Mouse (Mus musculus) neural tube, embryonic 13.5 days (tissue): ENCODE measurements around the gene Dram1. TPM values are rescaled to one million over a fixed set of nuclear protein-coding genes. Genes with fewer than 3 reads are reported as not detected.
"Not testable (repeated sequence)": the region's sequence is repeated elsewhere in the genome, so short reads cannot be mapped to it uniquely, and the experiment has no call there.

Experiments used
- ATAC-seq: fragments of 200-750 bp; cut with Nextera tagmentation; 2 replicates; pipeline ENCODE4 v1.8.0; 2017; ENCODE audit warnings: low read depth, mild to moderate bottlenecking, moderate TSS enrichment, moderate library complexity
- H3K27ac ChIP-seq: fragments of 300-500 bp; sonication (generic); replicated peaks from 2 replicates; pipeline ENCODE4 v1.5.1; 2015; ENCODE audit warnings: moderate library complexity, mild to moderate bottlenecking, inconsistent platforms
- H3K27me3 ChIP-seq: fragments of 300-500 bp; sonication (generic); 2 replicates; pipeline ENCODE4 v1.6.1; 2015; ENCODE audit warnings: mild to moderate bottlenecking, inconsistent platforms
- H3K36me3 ChIP-seq: fragments of 300-500 bp; sonication (generic); 2 replicates; pipeline ENCODE4 v1.6.1; 2015; ENCODE audit warnings: mild to moderate bottlenecking, inconsistent platforms
- H3K4me1 ChIP-seq: fragments of 300-500 bp; sonication (generic); replicated peaks from 2 replicates; pipeline ENCODE4 v1.6.1; 2015; ENCODE audit warnings: inconsistent platforms
- H3K4me2 ChIP-seq: fragments of 300-500 bp; sonication (generic); 2 replicates; pipeline ENCODE4 v1.6.1; 2015; ENCODE audit warnings: inconsistent platforms, mild to moderate bottlenecking, moderate library complexity
- H3K4me3 ChIP-seq: fragments of 300-500 bp; sonication (generic); 2 replicates; pipeline ENCODE4 v1.5.1; 2015; ENCODE audit warnings: mild to moderate bottlenecking, inconsistent platforms
- H3K9ac ChIP-seq: fragments of 300-500 bp; sonication (generic); 2 replicates; pipeline ENCODE4 v1.6.1; 2015; ENCODE audit warnings: moderate library complexity, mild to moderate bottlenecking, inconsistent platforms
- H3K9me3 ChIP-seq: fragments of 300-500 bp; sonication (generic); 2 replicates; pipeline ENCODE4 v1.6.1; 2016; ENCODE audit warnings: inconsistent platforms
- WGBS: fragments of 180-500 bp; shearing (Covaris S2); methylation state at CpG from one replicate; pipeline ENCODE4 v1.1.7; 2015; 5-methylcytosine and 5-hydroxymethylcytosine counted together
- polyA plus RNA-seq: library from polyadenylated mRNA; unstranded; fragments of >200 nt; fragmentation: Nextera tagmentation; extraction: Ambion mirVana; gene quantifications from 2 replicates; pipeline ENCODE4 v1.2.1, GENCODE M21; 2015

Dram1 gene
- polyA plus RNA-seq, 1 experiment from 2014 or later, result 0.45 TPM

DNA sequence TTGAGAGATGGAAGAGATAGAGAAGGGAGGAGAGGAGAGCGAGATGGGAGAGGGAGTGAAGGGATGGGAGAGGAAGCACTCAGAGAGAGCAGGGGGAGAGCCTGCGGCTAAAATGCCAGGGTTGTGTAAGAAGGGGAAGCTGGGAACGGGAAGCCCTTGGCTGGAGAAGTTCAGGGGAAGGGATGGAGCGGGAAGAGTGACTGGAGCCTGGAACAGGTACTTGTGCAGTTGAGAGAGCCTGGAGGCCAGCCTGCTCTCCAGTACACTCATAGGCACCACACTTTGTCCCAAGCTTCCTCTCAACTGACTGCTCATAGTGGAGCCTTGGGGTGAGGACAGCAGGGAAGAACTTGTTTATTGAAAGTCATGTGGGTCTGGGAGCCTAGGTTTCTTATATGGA is 4.6 kb upstream of the Dram1 start:
- no peak overlapping the region for H3K4me3 ChIP-seq
- WGBS, result 78% methylated on average over 4 of the region's 4 CpGs
- ATAC-seq, result no peak

DNA sequence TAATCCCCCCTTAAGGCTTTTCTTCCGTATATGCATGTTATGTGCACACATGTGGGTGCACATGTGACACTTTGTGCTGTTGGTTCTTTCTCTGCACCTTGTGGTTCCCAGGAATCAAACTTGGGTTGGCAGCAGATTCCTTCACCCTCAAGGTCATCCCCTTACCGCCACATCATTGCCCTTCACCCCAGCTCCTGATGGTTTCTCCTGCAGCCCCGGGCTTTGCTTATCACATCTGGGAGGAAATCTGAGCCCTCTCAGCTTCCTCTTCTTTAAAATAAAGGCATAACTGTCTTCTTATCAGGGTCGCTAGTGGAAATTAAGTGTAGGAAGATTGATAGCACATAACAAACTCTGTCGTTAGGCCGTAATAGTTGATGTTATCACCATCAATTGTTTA is 3.1 kb upstream of the Dram1 start:
- Histone ChIP-seq H3K27ac (no peak overlapping the region), H3K27me3 (no peaks in the 10 kb centered on the region), H3K9me3 (no peaks in the 10 kb centered on the region), H3K4me2 (no peak overlapping the region), H3K4me1 (peaks cover 26% of the 10 kb centered on the region), H3K4me3 (no peak overlapping the region), H3K36me3 (no peaks in the 10 kb centered on the region), H3K9ac (no peak overlapping the region)
- 79% methylated on average over 6 of the region's 6 CpGs for WGBS
- ATAC-seq, result no peak

More for the DNA sequence above, 4.6 kb upstream of the Dram1 start:
- H3K27ac ChIP-seq, result no peak overlapping the region
- no peaks in the 10 kb centered on the region for H3K36me3 ChIP-seq
- H3K9ac ChIP-seq, result no peak overlapping the region
- H3K4me1 ChIP-seq, result peaks cover 26% of the 10 kb centered on the region
- no peaks in the 10 kb centered on the region for H3K9me3 ChIP-seq
- H3K4me2 ChIP-seq, result no peak overlapping the region
- no peaks in the 10 kb centered on the region for H3K27me3 ChIP-seq

DNA sequence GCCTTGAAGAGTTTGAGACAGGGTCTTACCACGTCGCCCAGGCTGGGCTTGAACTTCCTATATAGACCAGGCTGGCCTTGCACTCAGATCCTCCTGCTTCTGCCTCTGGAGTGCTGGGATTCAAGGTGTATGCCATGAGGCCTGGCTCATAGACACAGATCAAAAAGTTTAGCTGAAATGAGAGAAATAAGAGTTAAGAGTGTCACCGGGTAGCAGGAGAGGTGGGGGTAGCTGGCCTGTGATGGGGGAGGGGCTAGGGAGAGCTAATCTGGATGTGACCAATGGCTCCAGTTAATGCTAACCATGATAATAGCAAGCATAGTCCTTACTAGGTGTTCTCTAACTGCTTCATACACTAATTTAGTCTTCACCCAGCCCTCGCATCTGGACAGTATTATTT is 2.4 kb upstream of the Dram1 start:
- peak overlapping the region; percentile 83; the same call in 1 of the 2 replicates for H3K4me2 ChIP-seq
- H3K36me3 ChIP-seq, result no peaks in the 10 kb centered on the region
- ATAC-seq, result no peak
- H3K4me3 ChIP-seq, result no peak overlapping the region
- peaks cover 26% of the 10 kb centered on the region for H3K4me1 ChIP-seq
- no peaks in the 10 kb centered on the region for H3K9me3 ChIP-seq
- 74% methylated on average over 4 of the region's 4 CpGs for WGBS
- no peaks in the 10 kb centered on the region for H3K27me3 ChIP-seq
- no peak overlapping the region for H3K9ac ChIP-seq
- H3K27ac ChIP-seq, result no peak overlapping the region

GRCm38 (mm10) chr10:88380430-88381060 is 1.7 kb upstream of the Dram1 start:
- no peaks in the 10 kb centered on the region for H3K9me3 ChIP-seq
- peak overlapping the region; percentile 87 for H3K9ac ChIP-seq
- ATAC-seq, result no peak
- peaks cover 26% of the 10 kb centered on the region for H3K4me1 ChIP-seq
- no peaks in the 10 kb centered on the region for H3K36me3 ChIP-seq
- 54% methylated on average over 14 of the region's 14 CpGs for WGBS
- 0 out of 2 replicates have a peak overlapping the region, but pooled peaks have one; percentile 82 for H3K27ac ChIP-seq
- peak overlapping the region; percentile 81 for H3K4me3 ChIP-seq
- H3K4me2 ChIP-seq, result peak overlapping the region; percentile 83
- no peaks in the 10 kb centered on the region for H3K27me3 ChIP-seq

DNA sequence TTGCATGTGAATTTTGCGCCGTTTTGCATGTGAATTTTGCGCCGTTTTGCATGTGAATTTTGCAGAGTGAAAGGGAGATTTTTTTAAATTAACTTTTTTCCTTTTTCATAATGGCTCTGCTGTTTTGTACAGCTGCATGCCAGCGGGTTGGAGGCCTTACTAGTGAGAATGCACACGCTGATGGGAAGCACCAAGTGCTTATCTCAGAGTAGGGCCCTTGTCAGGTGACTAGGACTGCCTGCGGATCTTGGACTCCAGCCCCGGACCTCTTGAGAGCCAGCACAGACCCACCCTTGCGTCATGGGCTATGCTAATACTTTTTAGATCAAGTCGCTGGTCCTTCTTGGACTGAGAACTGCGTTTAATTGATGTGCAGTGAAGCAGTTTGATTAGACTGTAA is 1.1 kb upstream of the Dram1 start:
- H3K27ac ChIP-seq, result peak overlapping the region; percentile 82; the same call in 1 of the 2 replicates
- 2% methylated on average over 11 of the region's 11 CpGs for WGBS

GRCm38 (mm10) chr10:88377666-88378065 is 1.2 kb downstream of the Dram1 start:
- H3K27me3 ChIP-seq, result no peaks in the 10 kb centered on the region
- no peak overlapping the region for H3K4me3 ChIP-seq
- WGBS, result 82% methylated on average over 4 of the region's 4 CpGs
- H3K27ac ChIP-seq, result no peak overlapping the region
- no peaks in the 10 kb centered on the region for H3K36me3 ChIP-seq
- no peak for ATAC-seq
- no peak overlapping the region for H3K9ac ChIP-seq
- peaks cover 26% of the 10 kb centered on the region for H3K4me1 ChIP-seq
- H3K9me3 ChIP-seq, result no peaks in the 10 kb centered on the region
- no peak overlapping the region for H3K4me2 ChIP-seq

More for the DNA sequence above, 1.1 kb upstream of the Dram1 start:
- H3K9me3 ChIP-seq, result no peaks in the 10 kb centered on the region
- H3K9ac ChIP-seq, result peak overlapping the region; percentile 87
- ATAC-seq, result 0 out of 2 replicates have a peak, but pooled peaks have one; percentile 34
- no peaks in the 10 kb centered on the region for H3K36me3 ChIP-seq
- peaks cover 26% of the 10 kb centered on the region for H3K4me1 ChIP-seq
- no peaks in the 10 kb centered on the region for H3K27me3 ChIP-seq
- H3K4me3 ChIP-seq, result peak overlapping the region; percentile 81
- peak overlapping the region; percentile 83 for H3K4me2 ChIP-seq

DNA sequence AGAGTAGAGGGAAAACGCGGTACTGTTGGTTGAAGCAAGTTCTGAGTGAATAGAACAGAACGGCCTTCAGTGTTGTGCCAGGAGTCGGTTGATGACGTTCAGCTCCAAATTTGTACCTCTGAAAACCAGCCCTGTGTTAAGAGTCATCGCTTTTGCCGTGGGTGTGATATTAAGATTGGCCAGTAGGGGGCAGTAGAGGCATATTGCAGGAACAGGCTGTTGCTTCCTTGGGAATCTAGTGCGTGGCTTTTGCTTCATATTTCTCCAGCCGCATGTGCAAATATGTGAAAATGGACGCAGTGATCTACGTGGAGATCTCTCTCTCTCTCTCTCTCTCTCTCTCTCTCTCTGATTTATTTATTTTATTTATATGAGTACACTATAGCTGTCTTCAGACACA is 2.1 kb downstream of the Dram1 start:
- Histone ChIP-seq H3K9me3 (no peaks in the 10 kb centered on the region), H3K27ac (no peak overlapping the region), H3K4me1 (peaks cover 26% of the 10 kb centered on the region), H3K4me2 (peak overlapping the region; percentile 16; the same call in 1 of the 2 replicates), H3K9ac (no peak overlapping the region), H3K4me3 (no peak overlapping the region), H3K36me3 (no peaks in the 10 kb centered on the region), H3K27me3 (no peaks in the 10 kb centered on the region)
- ATAC-seq, result no peak
- WGBS, result 5% methylated on average over 11 of the region's 11 CpGs

DNA sequence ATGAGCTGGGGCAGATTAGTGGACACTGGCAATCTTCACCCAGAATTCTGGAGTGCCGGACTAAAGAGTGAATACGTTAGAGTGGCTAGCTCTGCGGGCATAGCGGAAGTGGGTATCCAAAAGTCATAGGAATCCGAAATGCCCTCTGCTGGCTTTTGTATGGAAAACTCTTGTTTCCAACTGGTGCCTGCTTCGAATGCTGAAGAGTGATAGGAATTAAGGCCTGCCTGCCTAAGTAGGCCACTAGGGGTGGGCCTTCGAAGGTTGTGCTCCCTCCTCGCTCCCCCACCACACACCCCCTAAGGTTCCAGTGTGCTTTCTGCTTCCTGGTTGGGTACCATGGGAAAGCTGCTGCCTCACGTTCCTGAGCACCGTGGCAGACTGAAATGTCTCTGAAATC is 3.9 kb downstream of the Dram1 start:
- Histone ChIP-seq H3K4me3 (no peak overlapping the region), H3K9me3 (no peaks in the 10 kb centered on the region), H3K4me1 (peaks cover 8% of the 10 kb centered on the region)

GRCm38 (mm10) chr10:88372945-88373344 is 5.9 kb downstream of the Dram1 start:
- H3K27me3 ChIP-seq, H3K36me3 ChIP-seq, H3K4me2 ChIP-seq, H3K9me3 ChIP-seq, H3K4me3 ChIP-seq, H3K4me1 ChIP-seq, ATAC-seq, H3K9ac ChIP-seq, H3K27ac ChIP-seq: not testable (repeated sequence)
- WGBS, result 91% methylated on average over 2 of the region's 2 CpGs

More for the DNA sequence above, 3.9 kb downstream of the Dram1 start:
- WGBS, result 33% methylated on average over 10 of the region's 10 CpGs
- Histone ChIP-seq H3K27ac (no peak overlapping the region), H3K9ac (no peak overlapping the region), H3K36me3 (no peaks in the 10 kb centered on the region), H3K27me3 (no peaks in the 10 kb centered on the region), H3K4me2 (no peak overlapping the region)
- ATAC-seq, result no peak

GRCm38 (mm10) chr10:88372436-88372835 is 6.4 kb downstream of the Dram1 start:
- Histone ChIP-seq H3K4me1 (no peaks in the 10 kb centered on the region), H3K4me3 (no peak overlapping the region), H3K4me2 (no peak overlapping the region), H3K27ac (no peak overlapping the region), H3K27me3 (no peaks in the 10 kb centered on the region), H3K9ac (no peak overlapping the region), H3K36me3 (no peaks in the 10 kb centered on the region), H3K9me3 (no peaks in the 10 kb centered on the region)
- 97% methylated on average over 4 of the region's 4 CpGs for WGBS
- no peak for ATAC-seq

- Histone ChIP-seq H3K4me3 (no peak overlapping the region), H3K4me1 (no peaks in the 10 kb centered on the region), H3K9me3 (no peaks in the 10 kb centered on the region), H3K27ac (no peak overlapping the region), H3K27me3 (no peaks in the 10 kb centered on the region), H3K9ac (no peak overlapping the region), H3K4me2 (no peak overlapping the region), H3K36me3 (no peaks in the 10 kb centered on the region)
- WGBS, result 7% methylated on average over 2 of the region's 2 CpGs
- no peak for ATAC-seq
Observed at GRCm38 (mm10) chr10:88371793-88372192, 7.1 kb downstream of the Dram1 start.

DNA sequence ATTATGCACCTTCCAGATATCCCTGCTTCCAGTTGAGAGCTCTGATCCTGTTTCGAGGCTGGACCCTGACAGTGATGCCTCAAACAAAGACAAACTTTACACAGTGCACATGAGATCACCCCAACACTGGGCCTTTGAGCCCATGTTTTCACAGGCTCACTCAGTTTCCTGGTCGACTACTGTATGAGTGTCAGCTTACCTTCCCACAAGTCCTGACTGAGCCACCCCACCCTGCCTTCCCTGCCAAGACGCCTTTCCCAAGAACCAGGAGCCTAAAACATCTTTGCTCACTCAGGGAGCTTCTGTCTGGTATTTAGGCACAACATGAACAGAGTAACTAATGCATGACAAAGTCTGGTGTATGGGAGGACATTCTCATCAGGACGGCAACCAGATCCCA is 9.6 kb downstream of the Dram1 start:
- no peaks in the 10 kb centered on the region for H3K9me3 ChIP-seq
- H3K36me3 ChIP-seq, result no peaks in the 10 kb centered on the region
- no peaks in the 10 kb centered on the region for H3K27me3 ChIP-seq
- H3K4me1 ChIP-seq, result no peaks in the 10 kb centered on the region
- 70% methylated on average over 4 of the region's 4 CpGs for WGBS
- H3K4me3 ChIP-seq, result no peak overlapping the region
- H3K4me2 ChIP-seq, result no peak overlapping the region
- H3K27ac ChIP-seq, result no peak overlapping the region
- no peak overlapping the region for H3K9ac ChIP-seq
- ATAC-seq, result no peak

DNA sequence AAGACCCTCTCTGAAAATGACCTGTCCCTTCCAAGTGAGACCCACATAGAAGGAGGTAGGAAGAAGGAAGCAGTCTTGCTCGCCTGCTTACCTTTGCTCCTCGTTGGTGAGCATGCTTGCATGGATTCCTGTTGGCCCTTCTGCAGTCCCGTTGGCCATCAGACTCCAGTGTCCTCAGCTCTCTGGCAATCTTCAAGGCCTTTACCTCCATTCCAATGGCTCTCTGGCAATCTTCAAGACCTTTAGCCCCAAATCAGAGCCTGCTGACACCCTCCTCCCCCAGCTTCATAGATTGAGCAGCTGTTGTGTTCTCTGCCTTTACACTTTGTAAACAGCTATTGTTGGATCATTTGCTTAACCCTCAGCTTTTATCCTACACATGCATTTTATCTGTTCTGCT is 14.7 kb downstream of the Dram1 start:
- 79% methylated on average over 3 of the region's 3 CpGs for whole genome bisulfite sequencing
- Histone ChIP-seq H3K27ac (no peak overlapping the region), H3K27me3 (no peaks in the 10 kb centered on the region), H3K4me2 (no peak overlapping the region), H3K9me3 (no peaks in the 10 kb centered on the region), H3K36me3 (no peaks in the 10 kb centered on the region), H3K4me1 (no peaks in the 10 kb centered on the region), H3K9ac (no peak overlapping the region), H3K4me3 (no peak overlapping the region)
- no peak for ATAC-seq
